Mouse (Mus musculus): ENCODE results near the gene Slc35b3.

Slc35b3 gene

DNA sequence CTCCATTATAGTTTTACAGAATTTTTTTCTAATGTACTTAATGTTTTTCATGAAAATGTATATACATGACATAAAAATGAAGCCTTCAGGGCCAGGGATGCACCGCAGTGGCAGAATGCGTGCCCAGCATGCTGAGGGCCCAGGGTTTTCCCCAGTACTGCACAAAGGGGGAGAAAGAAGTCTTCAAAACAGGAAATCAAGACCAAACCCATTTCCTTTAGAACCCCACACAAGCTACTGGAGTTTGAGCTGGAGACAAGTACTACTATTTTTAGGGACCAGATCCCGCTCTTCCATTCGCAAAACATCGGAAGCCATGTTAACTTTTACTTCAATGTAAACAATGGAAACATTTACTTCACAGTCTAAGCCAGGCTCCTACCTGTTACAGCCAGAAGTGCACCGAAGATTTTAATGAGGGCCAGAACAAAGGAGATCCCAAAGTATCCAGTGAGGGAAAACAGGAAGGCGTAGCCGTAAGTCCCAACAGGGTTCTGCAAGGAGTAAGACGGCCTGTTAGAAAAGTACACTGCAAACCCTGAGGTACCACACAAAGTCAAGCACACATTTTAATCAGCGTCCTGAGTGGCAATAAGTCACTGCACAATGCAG lies 23.7 kb downstream of the Slc35b3 start:
- no peak for DNase-seq

- no peak for DNase-seq
These were observed 24.7 kb downstream of the Slc35b3 start for GRCm38 (mm10) chr13:38935856-38936446.

DNA sequence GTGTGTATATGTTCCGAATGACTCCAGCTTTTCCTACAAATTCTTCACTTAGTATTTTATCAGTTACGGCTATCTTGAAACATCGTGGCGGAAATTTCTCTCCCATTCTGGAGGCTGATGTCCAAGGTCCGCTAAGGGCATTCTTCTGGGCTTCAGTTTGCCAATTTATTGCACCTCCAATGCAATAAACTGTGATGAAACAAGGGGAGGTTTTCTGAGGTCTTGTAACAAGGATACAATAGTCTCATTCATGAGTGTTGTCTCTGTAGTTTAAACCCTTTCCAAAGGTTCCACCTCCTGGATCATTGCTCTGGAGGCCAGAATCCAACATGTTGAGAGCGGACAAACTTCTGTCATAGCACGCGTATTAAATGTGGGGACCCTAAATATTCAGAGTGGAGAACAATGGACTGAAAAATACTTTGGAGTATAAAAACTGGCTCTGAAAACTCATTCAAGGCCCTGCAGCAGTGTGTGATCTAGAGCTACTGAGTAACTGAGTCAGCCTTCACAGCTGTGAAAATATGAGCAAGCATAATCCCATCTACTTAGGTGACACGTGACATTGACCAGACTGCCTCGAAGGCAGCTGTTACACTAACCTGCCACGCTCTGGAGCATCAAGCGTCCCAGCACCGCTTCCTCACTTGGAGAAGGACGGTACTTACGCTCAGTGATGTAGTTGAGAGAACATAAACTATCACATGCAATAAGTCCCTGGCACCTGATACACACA lies 30.7 kb downstream of the Slc35b3 start:
- DNase-seq: no peak

GRCm38 (mm10) chr13:38922676-38923075 lies 38.0 kb downstream of the Slc35b3 start:
- DNase-seq: no peak

- DNase-seq: no peak
These were observed 39.4 kb downstream of the Slc35b3 start for GRCm38 (mm10) chr13:38921306-38921705.

DNA sequence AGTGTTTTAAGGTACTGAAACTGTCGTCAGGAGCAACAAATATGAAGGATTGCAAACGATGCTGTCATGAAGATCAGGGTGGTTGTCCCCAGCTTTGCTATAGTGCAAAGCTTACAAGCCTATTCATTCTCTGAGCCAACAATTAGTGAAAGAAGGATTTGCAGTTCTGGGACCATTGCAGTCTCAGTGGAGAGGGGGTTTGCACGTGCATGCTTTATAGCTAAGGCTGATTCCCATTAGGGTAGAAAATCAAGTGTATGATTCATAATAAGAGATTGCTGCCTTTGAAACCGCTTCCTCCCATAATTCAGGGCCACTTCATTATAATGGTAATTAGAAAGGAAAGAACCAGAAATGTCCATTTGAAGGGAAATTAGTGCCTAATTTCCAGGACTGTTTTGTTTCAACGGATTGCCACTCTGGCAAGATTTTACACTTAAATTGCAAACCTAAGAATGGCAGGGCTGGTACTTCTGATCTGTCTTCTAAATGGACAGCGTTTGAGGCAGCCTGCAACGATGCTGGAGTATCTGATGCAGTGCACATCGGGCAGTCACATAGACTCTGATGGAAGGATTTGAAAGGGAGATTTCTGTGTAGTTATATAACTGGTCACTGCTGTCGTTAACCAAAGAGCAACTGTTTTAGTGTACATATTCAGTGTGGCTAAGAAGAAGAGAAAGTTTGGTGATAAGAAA lies 42.3 kb downstream of the Slc35b3 start:
- no peak for DNase-seq

GRCm38 (mm10) chr13:38917556-38917955 lies 43.1 kb downstream of the Slc35b3 start:
- DNase-seq: no peak

GRCm38 (mm10) chr13:38914771-38915170 lies 45.9 kb downstream of the Slc35b3 start:
- no peak for DNase-seq

DNA sequence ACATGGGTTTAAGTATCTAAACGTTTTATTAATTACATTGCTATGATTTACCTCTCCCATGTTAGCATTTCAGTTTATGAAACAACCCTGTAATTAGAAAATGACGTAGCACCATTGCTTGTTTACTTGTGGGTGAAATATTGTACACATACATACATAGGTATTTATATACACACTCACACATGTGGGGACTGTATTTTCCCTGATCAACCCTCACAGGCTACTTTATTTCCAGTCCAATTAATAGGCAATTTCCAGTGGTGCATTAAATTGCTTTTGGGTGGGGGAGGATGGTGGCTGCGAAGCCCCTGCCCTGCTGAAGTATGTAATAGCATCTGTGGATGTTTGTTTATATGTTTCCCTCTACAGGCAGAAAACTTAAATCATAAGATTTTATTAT lies 68.3 kb downstream of the Slc35b3 start:
- DNase-seq: no peak
